Comparison of ENCODE assay signal across 20 mouse cellular contexts in genomic region chr17:53869931-53870330, GRCm38 (mm10). TPM values are rescaled to one million over a fixed set of nuclear protein-coding genes. Genes with fewer than 3 reads are reported as not detected.
"Had no signal": no experiment of that assay in that cellular context is flagged by ENCODE, and none has a peak within 500 bp of the region (broad histone marks: within the 10 kb centered on the region; RNA-seq: fewer than 3 reads in every experiment).

No protein-coding gene starts in this region.

- H3K27me3 ChIP-seq: neural tube, embryonic 13.5 days; neural tube, embryonic 15.5 days; stomach, embryonic 15.5 days had no signal

- DNase-seq: retina, postnatal 1 day; right cerebral cortex, adult 18-20 months; right cerebral cortex, postnatal 14 days; right cerebral cortex, postnatal 25 days; right cerebral cortex, postnatal 4 days; spleen, adult 18-20 months; thymus, adult 18-20 months; thymus, adult 2 months; thymus, postnatal 14 days; thymus, postnatal 25 days; thymus, postnatal 36 days; thymus, postnatal 4 days had no signal

- H3K27ac ChIP-seq: neural tube, embryonic 13.5 days; neural tube, embryonic 15.5 days; stomach, embryonic 15.5 days; stomach, postnatal 0 days had no signal

- H3K9ac ChIP-seq: neural tube, embryonic 13.5 days; neural tube, embryonic 15.5 days; stomach, embryonic 15.5 days had no signal

- H3K4me1 ChIP-seq: neural tube, embryonic 13.5 days; neural tube, embryonic 15.5 days; stomach, embryonic 15.5 days had no signal

- H3K36me3 ChIP-seq: neural tube, embryonic 13.5 days; neural tube, embryonic 15.5 days; stomach, embryonic 15.5 days had no signal

- H3K4me3 ChIP-seq: neural tube, embryonic 13.5 days; neural tube, embryonic 15.5 days; stomach, embryonic 15.5 days had no signal

RNA-seq across cellular contexts. Expression of gene Sult1c2, which starts 23.8 kb away (rescaled TPM):
- total RNA-seq: neutrophil, adult 5-6 weeks had no signal
- polyA plus RNA-seq: neural tube, embryonic 13.5 days; neural tube, embryonic 14.5 days; neural tube, embryonic 15.5 days; stomach, embryonic 14.5 days; testis, adult 2 months had no signal
